Mouse (Mus musculus) left cerebral cortex, adult 18-20 months (tissue): Measurements from ENCODE around the gene Pmm1. TPM values are rescaled to one million over a fixed set of nuclear protein-coding genes. Genes with fewer than 3 reads are reported as not detected.
"Not testable (repeated sequence)": the region's sequence is repeated elsewhere in the genome, so short reads cannot be mapped to it uniquely, and the experiment has no call there.

Experiments used
- DNase-seq, 2 experiments: peaks; one replicate each; pipeline ENCODE4 v3.0.0; 2021 to 2022; ENCODE audit warnings: low spot score in 2 of 2, mixed read lengths in 1 of 2
- total RNA-seq, 2 experiments: library from RNA; stranded (reverse); gene quantifications; 2 replicates each; pipeline ENCODE4 v1.2.3; 2021

Pmm1 gene
- total RNA-seq, 2 experiments from 2014 or later = 201 TPM

DNA sequence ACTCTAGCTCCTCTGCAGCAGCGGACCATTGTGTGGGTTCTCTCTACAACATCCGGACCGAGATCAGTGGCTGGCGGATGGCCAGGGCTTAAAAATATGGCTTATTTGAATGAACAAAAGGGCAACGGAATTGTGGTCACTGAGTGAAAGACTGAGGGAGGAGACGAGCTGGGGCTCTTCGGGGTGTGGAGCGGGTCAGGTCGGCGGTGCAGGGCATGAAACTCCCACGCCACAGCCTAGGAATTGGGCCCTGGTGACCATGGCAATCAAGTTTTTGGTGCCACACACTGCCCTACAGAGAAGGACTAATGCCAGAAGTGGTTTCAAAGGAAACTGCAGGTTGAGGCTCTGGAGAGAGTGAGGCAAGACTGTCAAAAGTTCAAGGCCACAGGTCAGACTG lies 32.5 kb downstream of the Pmm1 start:
- DNase-seq = no peak

DNA sequence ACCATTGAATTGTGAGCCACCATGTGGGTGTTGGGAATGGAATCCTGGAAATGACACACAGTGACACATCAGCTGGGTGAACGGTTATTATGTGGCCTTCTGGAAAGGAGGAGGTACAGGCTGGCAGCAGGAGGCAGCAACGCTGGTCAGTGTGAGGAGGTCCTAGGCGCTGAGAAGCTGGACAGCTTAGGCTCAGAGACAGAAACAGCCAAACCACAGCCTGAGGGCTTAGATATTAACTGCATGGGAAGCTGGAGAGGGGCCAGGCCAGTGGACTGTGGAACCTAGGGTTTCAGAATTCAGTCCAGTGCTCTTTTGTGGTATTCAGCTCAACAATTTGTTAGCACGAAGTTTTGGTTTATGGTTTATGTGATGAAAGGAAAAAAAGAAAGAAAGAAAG lies 33.0 kb downstream of the Pmm1 start:
- DNase-seq = no peak

DNA sequence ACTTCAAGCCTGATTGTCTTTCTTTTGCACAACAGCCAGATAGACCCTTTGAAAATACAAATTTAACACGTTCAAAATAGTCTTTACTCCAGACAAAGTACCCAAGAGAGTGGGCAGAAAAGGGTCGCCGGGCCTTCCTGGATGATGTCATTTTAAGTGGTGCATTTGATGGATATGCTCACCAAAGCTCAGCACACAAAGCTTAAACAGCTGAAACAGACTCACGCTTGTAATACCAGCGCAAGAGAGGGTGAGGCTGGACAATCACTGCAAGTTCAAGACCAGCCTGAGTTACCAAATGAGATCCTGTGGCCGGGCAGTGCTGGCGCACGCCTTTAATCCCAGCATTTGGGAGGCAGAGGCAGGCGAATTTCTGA lies 34.3 kb downstream of the Pmm1 start:
- DNase-seq = no peak

DNA sequence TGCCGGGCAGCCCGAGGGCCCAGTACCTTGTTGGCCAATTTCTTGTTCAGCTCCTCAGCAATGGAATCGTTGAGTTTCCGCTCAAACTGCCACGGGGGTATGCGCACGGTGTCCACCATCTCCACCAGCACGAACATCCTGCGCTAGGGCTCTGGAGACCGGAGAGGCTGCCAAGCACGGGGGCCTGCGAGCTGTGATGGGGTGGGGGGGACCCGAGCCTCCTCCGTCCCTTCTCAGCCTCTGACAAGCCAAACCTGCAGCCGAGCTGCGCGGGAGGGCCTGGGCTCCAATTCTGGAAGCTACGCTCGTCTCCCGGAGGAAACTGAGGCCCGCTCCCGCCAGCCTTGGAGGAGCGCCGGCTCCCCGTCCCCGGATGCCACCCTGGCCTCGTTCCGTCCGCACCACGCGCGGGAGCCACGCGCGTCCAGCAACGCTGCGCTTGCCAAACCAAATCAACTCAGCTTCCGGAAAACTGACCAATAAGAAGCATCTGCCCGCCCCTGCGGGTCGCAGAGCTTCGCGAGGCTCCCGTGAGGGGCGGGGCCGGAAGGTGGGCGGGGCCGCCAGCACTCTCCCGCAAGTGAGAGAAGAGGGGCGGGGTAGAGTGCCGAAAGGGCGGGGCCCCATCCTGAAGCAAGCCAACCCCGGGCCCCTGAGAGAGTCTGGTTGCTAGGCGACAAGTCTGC lies 34.8 kb downstream of the Pmm1 start, which contains the start of gene Polr3h:
Polr3h (minus strand) TSS at position 481 of the 686 bp plus-strand sequence.
- peak; percentile 89 to 93 for DNase-seq

DNA sequence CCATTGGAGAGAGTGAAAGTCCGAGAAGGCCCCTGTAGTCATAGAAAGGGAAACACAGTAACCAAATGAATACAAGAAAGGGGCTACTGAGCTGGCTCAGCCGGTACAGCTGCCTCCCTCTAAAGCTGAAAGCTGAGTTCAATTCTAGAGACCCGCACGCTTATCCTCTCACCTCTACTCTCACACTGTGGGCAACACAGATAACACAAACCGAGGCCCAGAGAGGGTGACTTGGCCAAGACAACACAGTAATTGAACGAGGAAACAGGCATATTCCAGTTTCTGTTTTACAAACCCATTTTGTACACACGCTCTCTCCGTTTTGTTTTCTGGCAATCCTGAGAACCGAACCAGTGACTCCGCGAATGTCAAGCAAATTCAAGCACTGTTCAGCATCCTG lies 35.8 kb downstream of the Pmm1 start:
- no peak for DNase-seq

DNA sequence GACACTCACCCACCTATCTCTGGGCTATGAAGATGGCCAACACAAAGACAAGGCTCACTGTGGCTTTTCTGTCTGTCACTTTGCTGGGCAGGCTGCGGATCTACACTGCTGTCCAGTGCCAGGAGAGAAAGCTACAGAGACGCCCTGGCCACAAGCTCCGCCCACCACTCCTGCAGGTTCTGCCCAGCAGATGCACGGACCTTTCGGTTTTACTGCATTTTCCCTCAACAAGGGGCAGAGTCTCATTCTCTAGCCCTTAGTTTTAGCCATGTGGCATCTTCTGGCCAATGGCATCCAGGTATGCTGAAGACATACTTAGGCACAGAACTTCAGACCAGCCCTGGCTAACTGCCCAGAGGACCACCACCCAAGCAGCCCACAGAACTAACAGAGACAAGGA lies 39.5 kb downstream of the Pmm1 start:
- no peak for DNase-seq

DNA sequence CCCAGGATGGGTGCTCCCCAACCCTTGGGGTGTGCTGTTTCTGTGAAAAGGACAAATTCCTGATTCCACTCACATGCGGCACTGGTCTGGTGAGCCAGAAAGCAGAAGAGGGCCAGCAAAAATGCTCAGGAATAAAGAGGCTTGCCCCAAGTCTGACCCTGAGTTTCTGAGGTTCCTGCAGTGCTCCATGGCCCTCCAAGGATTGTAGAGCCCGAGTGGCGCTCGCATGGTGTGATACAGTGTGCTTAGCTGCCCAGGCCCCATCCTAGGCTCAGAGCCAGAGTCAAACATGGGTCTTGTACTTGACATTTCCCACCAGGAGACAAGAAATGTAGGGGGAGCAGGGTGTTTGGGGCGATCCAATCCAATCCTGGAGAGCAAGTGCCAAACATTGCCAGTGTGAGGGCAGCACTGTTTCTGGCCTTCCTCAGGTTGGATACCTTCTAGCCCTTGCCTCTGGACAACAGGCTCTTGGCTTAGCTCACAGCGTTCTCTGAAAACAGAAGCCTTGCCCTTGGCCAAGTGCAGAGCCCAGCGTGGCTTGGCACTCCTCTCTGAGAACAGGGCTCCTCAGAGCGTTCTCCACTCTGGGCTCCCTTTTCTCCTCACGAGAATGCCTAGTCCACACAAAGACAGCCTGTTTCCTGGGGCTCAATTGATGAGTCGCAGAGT lies 40.0 kb downstream of the Pmm1 start:
- no peak for DNase-seq

DNA sequence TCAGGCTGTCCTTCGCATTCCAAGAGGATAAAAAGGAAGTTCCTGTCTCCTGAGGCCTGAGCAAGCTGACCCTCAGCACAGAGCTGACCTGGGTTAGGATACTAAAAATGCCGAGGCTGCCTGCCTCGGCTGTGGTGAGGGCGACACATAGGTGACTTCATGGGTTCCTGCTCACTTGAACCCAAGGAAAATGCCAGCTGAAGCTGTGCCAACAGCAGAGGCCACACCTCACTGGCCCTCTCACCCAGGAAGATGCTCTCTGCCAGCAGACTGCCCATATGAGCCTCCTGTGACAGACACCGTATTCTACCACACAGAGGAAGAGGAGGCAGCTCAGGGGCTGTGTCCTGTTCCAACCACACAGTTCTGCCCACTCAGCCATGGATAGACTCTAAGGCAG lies 41.7 kb downstream of the Pmm1 start:
- DNase-seq = no peak

DNA sequence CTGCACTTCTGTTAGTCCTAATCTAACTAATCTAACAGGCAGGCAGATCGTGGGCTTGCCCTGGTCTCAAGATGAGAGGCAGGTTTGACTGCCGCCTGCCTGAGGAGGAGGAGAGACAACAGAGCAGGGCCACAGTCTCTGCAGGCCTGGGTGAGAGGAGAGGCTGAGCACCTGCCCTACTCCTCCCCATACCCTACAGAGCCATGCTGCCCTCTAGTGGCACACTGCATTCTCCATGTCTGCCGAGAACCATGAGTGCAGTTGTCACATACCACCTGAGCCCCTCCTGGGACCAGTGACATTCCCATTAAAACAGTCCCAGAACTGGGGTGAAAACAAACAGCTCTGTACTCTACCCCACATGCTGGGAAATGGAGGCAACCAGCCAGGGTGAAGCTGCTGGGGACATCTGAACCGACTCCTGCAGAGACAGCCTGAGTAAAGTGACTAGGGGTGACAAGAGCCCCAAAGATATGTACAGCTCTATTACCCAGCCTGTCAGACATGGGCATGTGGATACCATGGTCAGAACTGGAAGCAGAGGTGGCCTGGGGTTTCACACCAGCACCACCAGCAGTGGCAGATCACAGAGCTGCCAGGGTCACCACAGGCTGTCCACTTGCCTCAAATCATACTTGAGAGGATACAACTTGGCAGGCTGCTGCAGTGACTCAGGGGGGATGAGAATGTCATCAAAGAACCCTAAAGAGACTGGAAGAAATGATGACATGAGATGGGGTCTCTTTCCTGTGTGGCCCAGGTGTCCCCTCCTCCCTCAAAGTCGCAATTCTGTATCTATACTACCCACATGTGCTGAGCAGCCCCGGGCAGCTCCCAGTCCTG lies 42.9 kb downstream of the Pmm1 start:
- DNase-seq = peak; percentile 77 to 82

DNA sequence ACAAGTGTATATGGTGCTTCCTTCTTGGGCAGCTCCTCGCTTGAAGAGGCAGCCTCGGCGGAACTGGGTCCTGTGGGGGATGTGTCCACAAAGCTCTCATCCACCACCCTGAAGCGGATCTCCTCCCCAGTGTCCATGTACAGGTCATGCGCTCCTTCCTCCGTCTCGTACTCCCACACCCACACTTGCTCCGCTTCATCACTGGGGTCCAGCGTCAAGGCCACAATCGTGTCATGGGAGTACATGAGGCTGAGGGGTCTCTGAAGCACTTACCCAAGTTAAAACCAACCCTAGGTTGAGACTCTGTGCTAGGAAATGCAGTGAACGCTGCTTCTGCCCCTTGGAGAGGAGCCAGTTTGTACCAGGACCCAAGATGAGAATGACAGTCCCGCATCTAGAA lies 43.5 kb downstream of the Pmm1 start:
- DNase-seq = no peak

DNA sequence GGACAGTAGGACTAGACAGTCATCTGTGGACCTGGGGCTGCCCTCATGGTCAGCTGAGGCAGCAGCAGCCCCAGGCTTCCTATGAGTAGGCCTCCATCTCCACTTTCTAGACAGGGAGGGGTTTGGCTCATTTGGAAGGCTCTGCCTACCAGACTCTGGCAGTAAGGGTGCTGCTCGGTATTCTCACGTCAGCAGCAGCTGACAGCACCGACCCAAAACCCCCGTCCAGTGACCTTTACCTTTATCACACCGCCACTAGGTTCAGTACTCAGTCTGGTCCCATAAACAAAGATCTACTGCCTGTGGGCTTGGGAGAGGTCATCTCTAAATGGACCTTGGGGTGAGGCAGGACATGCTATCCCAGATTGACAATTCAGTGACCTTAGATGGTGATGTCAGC lies 45.1 kb downstream of the Pmm1 start:
- DNase-seq = no peak

DNA sequence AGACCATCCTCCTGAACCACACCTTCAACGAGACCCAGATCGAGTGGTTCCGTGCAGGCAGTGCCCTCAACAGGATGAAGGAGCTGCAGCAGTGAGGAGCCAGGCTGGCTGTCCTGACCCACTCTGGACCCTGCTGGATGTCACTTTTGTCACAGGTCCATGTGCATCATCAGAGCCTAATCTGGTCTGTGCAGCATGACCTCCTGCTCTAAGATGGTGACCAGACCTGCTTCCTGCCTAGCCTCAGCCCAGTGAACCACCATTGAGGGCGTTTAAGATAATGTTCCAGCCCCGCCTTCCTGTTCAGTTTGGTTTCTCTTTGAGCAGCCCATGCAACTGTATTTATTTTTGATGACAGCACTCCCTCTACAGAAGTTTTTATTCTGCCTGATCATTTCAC lies 46.1 kb downstream of the Pmm1 start:
- DNase-seq = no peak

DNA sequence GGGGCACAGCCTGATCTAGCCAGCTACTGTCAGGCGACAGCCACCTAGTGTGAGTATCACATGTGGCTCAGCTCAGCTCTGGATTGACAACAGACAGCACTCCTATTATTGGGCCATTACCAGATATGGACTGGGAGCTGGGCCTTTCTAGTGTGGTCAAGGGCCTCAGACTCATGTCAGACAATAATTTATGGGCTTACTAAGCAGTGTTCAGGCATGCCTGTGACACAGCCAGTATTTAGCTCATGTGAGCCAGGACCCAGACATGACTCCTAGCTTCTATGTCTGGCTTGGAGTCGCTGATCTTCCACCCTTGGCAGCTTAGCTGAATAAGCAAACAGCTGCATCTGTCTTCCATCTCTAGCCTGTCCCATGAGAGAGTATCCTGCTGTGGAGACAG lies 48.2 kb downstream of the Pmm1 start:
- no peak for DNase-seq

DNA sequence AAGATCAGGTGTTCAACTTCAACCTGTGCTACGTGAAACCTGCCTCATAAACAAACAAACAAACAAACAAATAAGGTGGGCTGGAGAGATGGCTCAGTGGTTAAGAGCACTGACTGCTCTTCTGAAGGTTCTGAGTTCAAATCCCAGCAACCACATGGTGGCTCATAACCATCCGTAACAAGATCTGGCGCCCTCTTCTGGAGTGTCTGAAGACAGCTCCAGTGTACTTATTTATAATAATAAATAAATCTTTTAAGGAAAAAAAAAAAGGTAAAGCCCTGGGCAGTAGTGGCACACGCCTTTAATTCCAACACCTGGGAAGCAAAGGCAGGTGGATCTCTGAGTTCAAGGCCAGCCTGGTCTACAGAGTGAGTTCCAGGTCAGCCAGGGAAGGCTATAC lies 52.0 kb downstream of the Pmm1 start:
- DNase-seq = not testable (repeated sequence)

DNA sequence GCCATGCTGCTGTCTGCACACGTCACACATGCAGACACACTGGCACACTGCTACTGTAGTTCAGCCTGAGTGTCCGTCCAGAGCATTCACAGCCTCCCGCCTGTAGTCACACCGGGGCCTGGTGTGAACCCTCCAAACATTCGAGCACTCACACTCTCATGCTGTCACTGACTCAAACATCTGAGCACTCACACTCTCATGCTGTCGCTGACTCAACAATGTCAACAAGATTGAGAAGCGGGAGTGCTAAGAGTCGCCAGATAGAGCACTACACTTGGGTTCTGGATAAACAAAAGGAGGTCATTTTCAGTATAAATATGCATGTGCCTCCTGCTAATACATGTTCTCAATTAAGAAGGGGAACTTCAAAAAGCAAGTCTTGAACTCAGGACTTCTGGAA lies 52.8 kb downstream of the Pmm1 start:
- DNase-seq = no peak

DNA sequence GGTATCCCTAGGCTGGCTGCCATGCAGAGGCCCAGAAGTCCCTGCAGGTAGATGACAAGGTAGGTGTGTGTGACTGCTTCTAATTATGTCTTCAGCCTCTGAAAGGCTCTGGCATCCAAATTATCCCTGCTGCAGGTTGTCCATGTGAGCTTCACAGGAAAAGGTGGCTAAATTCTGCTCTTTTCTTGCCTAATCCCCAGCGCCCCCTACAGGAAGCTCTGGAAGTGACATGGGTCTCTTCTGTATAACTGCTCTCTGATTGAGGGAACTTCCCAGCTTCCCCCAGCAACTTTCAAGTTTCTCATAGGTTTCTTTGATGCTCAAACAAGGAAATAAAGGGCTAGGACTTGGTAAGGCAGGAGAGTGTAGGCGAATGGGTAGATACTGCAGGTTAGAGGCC lies 55.8 kb downstream of the Pmm1 start:
- DNase-seq = peak; percentile 72 to 80

Other genes with a start within 250 kb of the Pmm1 start
- gene Zc3h7b, start 215.9 kb downstream of the Pmm1 start, total RNA-seq = 100 to 1,000 TPM; 163 to 181 TPM
- 100 to 1,000 TPM; 224 to 240 TPM for gene Rangap1, start 215.4 kb downstream of the Pmm1 start, total RNA-seq
- gene Tef, start 158.5 kb downstream of the Pmm1 start, total RNA-seq = 100 to 1,000 TPM; 226 to 245 TPM
- 10 to 100 TPM; 33.6 to 36.7 TPM for gene Tob2, start 102.1 kb downstream of the Pmm1 start, total RNA-seq
- 10 to 100 TPM; 32.5 to 35.0 TPM for gene Phf5a, start 89.0 kb downstream of the Pmm1 start, total RNA-seq
- 100 to 1,000 TPM; 414 to 429 TPM for gene Aco2, start 88.6 kb downstream of the Pmm1 start, total RNA-seq
- gene Polr3h, start 34.7 kb downstream of the Pmm1 start, total RNA-seq = 10 to 100 TPM; 50.9 to 52.1 TPM
- 10 to 100 TPM; 80.7 to 90.7 TPM for gene Csdc2, start 24.2 kb downstream of the Pmm1 start, total RNA-seq
- not detected for gene 1700029P11Rik, start 19.6 kb upstream of the Pmm1 start, total RNA-seq
- gene Xrcc6, start 26.9 kb upstream of the Pmm1 start, total RNA-seq = 10 to 100 TPM; 19.9 to 22.2 TPM
- gene Desi1, start 72.9 kb upstream of the Pmm1 start, total RNA-seq = 10 to 100 TPM; 83.4 to 85.2 TPM
- gene Snu13, start 86.7 kb upstream of the Pmm1 start, total RNA-seq = 100 to 1,000 TPM; 117 to 125 TPM
- gene 4930407I10Rik, start 98.2 kb upstream of the Pmm1 start, total RNA-seq = not detected
- gene Mei1, start 109.1 kb upstream of the Pmm1 start, total RNA-seq = 1 to 10 TPM; 3.7 to 4.0 TPM
- gene Ccdc134, start 167.0 kb upstream of the Pmm1 start, total RNA-seq = 10 to 100 TPM; 11.1 to 12.6 TPM
- gene Srebf2, start 186.3 kb upstream of the Pmm1 start, total RNA-seq = 100 to 1,000 TPM; 213 to 223 TPM